Mouse (Mus musculus): ENCODE measurements around the gene Hadh. TPM values are rescaled to one million over a fixed set of nuclear protein-coding genes. Genes with fewer than 3 reads are reported as not detected.

The Hadh gene
- polyA plus RNA-seq, 1 experiment from 2014 or later = 142 TPM

DNA sequence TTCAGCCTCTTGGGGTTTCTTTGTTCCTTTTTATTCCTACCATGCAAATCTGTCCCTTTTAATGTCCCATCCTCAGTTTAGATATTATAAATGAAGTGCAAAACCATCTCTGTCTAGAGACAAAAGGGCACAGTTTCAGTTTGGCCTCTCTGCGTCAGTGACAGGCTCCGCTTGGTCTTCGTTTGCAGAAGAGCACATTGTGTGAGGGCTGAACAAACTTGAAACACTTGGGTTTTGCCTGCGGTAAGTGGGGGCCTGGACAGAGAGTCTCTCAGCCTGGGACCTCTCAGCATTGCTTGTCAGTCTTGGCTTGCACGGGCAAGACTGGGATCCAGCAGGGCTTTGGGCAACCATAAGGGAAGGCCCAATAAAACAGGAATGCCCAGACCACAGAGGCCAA, 85.7 kb downstream of the Hadh start:
- Histone ChIP-seq H3K4me2 (no peak overlapping the region), H3K27me3 (ENCODE audit: control insufficient read depth, insufficient read depth, low read length) (no peaks in the 10 kb centered on the region), H3K4me3 (ENCODE audit: low read depth, low read length) (no peak overlapping the region), H3K9me3 (replicated peaks; ENCODE audit: control insufficient read depth, low read length) (no peaks in the 10 kb centered on the region), H3K36me3 (ENCODE audit: control insufficient read depth, insufficient read depth, low read length) (no peaks in the 10 kb centered on the region), H3K4me1 (ENCODE audit: control insufficient read depth, insufficient read depth, low read length) (peaks cover 10% of the 10 kb centered on the region), H3K27ac (ENCODE audit: low read depth, low read length) (no peak overlapping the region), H3K9ac (ENCODE audit: low read depth, low read length) (no peak overlapping the region)
- ATAC-seq (replicated peaks; ENCODE audit: insufficient number of reproducible peaks, low FRiP score, low TSS enrichment) = no peak
- WGBS (ENCODE audit: insufficient replicate concordance) = 80% methylated on average over 5 of the region's 5 CpGs

Other genes with a start within 250 kb of the Hadh start
- gene Lef1, start 161.6 kb downstream of the Hadh start, polyA plus RNA-seq (2014; fragmentation: Nextera tagmentation; extraction: Ambion mirVana) = 19.6 and 20.8 TPM in 2 replicates
- 8.1 and 8.4 TPM in 2 replicates for gene Cyp2u1, start 31.1 kb upstream of the Hadh start, polyA plus RNA-seq (2014; fragmentation: Nextera tagmentation; extraction: Ambion mirVana)
- 1.1 and 1.3 TPM in 2 replicates for gene Sgms2, start 219.3 kb upstream of the Hadh start, polyA plus RNA-seq (2014; fragmentation: Nextera tagmentation; extraction: Ambion mirVana)

Measured in heart, embryonic 11.5 days (tissue).